Mouse (Mus musculus) forebrain, postnatal 0 days (tissue): ENCODE data around the gene Thra. TPM values are rescaled to one million over a fixed set of nuclear protein-coding genes. Genes with fewer than 3 reads are reported as not detected.

Experiments
- ATAC-seq: fragments of 200-750 bp; cut with Nextera tagmentation; 2 replicates; pipeline ENCODE4 v1.8.0; 2017; ENCODE audit warnings: mild to moderate bottlenecking, moderate library complexity
- DNase-seq: peaks from one replicate; pipeline ENCODE4 v3.0.0-alpha.2; 2015
- H3K27ac ChIP-seq: fragments of 300-500 bp; sonication (generic); 2 replicates; pipeline ENCODE4 v1.5.1; 2014; ENCODE audit warnings: low read depth, mild to moderate bottlenecking, antibody characterized with exemption, low read length, moderate library complexity, mixed read lengths
- H3K27me3 ChIP-seq: fragments of 300-500 bp; sonication (generic); 2 replicates; pipeline ENCODE4 v1.6.1; 2014; ENCODE audit warnings: mild to moderate bottlenecking, low read length, mixed read lengths; ENCODE audit not compliant: insufficient read depth
- H3K36me3 ChIP-seq: fragments of 300-500 bp; sonication (generic); 2 replicates; pipeline ENCODE4 v1.6.1; 2014; ENCODE audit warnings: mild to moderate bottlenecking, moderate library complexity; ENCODE audit not compliant: insufficient read depth
- H3K4me1 ChIP-seq: fragments of 300-500 bp; sonication (generic); 2 replicates; pipeline ENCODE4 v1.6.1; 2014; ENCODE audit warnings: antibody characterized with exemption; ENCODE audit not compliant: insufficient read depth
- H3K4me2 ChIP-seq: fragments of 300-500 bp; sonication (generic); 2 replicates; pipeline ENCODE4 v1.6.1; 2014; ENCODE audit warnings: low read depth, mild to moderate bottlenecking, moderate library complexity
- H3K4me3 ChIP-seq: fragments of 300-500 bp; sonication (generic); 2 replicates; pipeline ENCODE4 v1.5.1; 2014; ENCODE audit warnings: low read depth, low read length, mixed read lengths
- H3K9ac ChIP-seq: fragments of 300-500 bp; sonication (generic); 2 replicates; pipeline ENCODE4 v1.6.1; 2014; ENCODE audit warnings: mild to moderate bottlenecking
- H3K9me3 ChIP-seq: fragments of 300-500 bp; sonication (generic); 2 replicates; pipeline ENCODE4 v1.6.1; 2016; ENCODE audit warnings: low read length
- CTCF ChIP-seq: sonication (generic); IDR thresholded peaks from 2 replicates; pipeline ENCODE4 v1.5.1; 2016; ENCODE audit warnings: antibody characterized with exemption, control low read depth, low read depth
- WGBS: fragments of 180-500 bp; shearing (Covaris S2); extraction: QIAGEN DNeasy Blood & Tissue Kit; methylation state at CpG from one replicate; pipeline ENCODE4 v1.1.7; 2014; 5-methylcytosine and 5-hydroxymethylcytosine counted together
- polyA plus RNA-seq: library from polyadenylated mRNA; unstranded; fragments of >200 nt; fragmentation: Nextera tagmentation; extraction: Ambion mirVana; gene quantifications from 2 replicates; pipeline ENCODE4 v1.2.1, GENCODE M21; 2015
- total RNA-seq: library from RNA; depleted of rRNA; stranded (reverse); fragments of >200 nt; gene quantifications from 2 replicates; pipeline ENCODE4 v1.2.3, GENCODE M21; 2014

Thra gene
- total and polyA plus RNA-seq, 2 experiments from 2014 or later = 233 to 1,003 TPM

GRCm38 (mm10) chr11:98698849-98699640 is 41.4 kb upstream of the Thra start:
- no peak for TF ChIP-seq CTCF
- WGBS = 86% methylated on average over 16 of the region's 16 CpGs

GRCm38 (mm10) chr11:98699911-98700310 is 40.5 kb upstream of the Thra start:
- ATAC-seq (peak; percentile 30; the same call in 1 of the 2 replicates), DNase-seq (peak; percentile 76)
- Histone ChIP-seq H3K9ac (no peak overlapping the region), H3K4me3 (no peak overlapping the region), H3K9me3 (no peaks in the 10 kb centered on the region), H3K4me2 (no peak overlapping the region), H3K27me3 (no peaks in the 10 kb centered on the region), H3K4me1 (no peaks in the 10 kb centered on the region), H3K36me3 (peaks cover 24% of the 10 kb centered on the region), H3K27ac (no peak overlapping the region)
- peak; percentile 87 for TF ChIP-seq CTCF
- WGBS = 46% methylated on average over 4 of the region's 4 CpGs

More at GRCm38 (mm10) chr11:98698849-98699640, 41.4 kb upstream of the Thra start:
- DNase-seq (no peak), ATAC-seq (no peak)
- Histone ChIP-seq H3K9me3 (no peaks in the 10 kb centered on the region), H3K27me3 (no peaks in the 10 kb centered on the region), H3K4me3 (no peak overlapping the region), H3K4me1 (no peaks in the 10 kb centered on the region), H3K9ac (no peak overlapping the region), H3K36me3 (peaks cover 24% of the 10 kb centered on the region), H3K4me2 (no peak overlapping the region), H3K27ac (no peak overlapping the region)

GRCm38 (mm10) chr11:98701213-98701670 is 39.2 kb upstream of the Thra start, which contains the start of gene Csf3:
Gene Csf3, plus strand, starts transcription at chr11:98701263.
- TF ChIP-seq CTCF = no peak
- no peak within 1 kb of the TSS for H3K9ac ChIP-seq
- H3K9me3 ChIP-seq = no peaks in the 10 kb centered on the region
- no peaks in the 10 kb centered on the region for H3K27me3 ChIP-seq
- no peak for DNase-seq
- ATAC-seq = no peak
- no peaks in the 10 kb centered on the region for H3K4me1 ChIP-seq
- H3K27ac ChIP-seq = no peak within 1 kb of the TSS
- H3K4me3 ChIP-seq = no peak within 1 kb of the TSS
- H3K36me3 ChIP-seq = peaks cover 24% of the 10 kb centered on the region
- WGBS = 42% methylated on average over 10 of the region's 10 CpGs
- H3K4me2 ChIP-seq = no peak within 1 kb of the TSS

- H3K4me2 ChIP-seq = no peak overlapping the region
- ATAC-seq (no peak), DNase-seq (no peak)
- H3K9ac ChIP-seq = no peak overlapping the region
- H3K4me1 ChIP-seq = no peaks in the 10 kb centered on the region
- no peak for TF ChIP-seq CTCF
- peaks cover 34% of the 10 kb centered on the region for H3K36me3 ChIP-seq
- no peaks in the 10 kb centered on the region for H3K9me3 ChIP-seq
- no peak overlapping the region for H3K27ac ChIP-seq
- no peak overlapping the region for H3K4me3 ChIP-seq
- no peaks in the 10 kb centered on the region for H3K27me3 ChIP-seq
- WGBS = 66% methylated on average over 5 of the region's 5 CpGs
Measured at GRCm38 (mm10) chr11:98702323-98702722, 38.1 kb upstream of the Thra start.

GRCm38 (mm10) chr11:98705021-98705420 is 35.4 kb upstream of the Thra start:
- Histone ChIP-seq H3K4me1 (no peaks in the 10 kb centered on the region), H3K9me3 (no peaks in the 10 kb centered on the region), H3K4me3 (no peak overlapping the region), H3K9ac (no peak overlapping the region), H3K4me2 (no peak overlapping the region), H3K27me3 (no peaks in the 10 kb centered on the region), H3K36me3 (peaks cover 61% of the 10 kb centered on the region), H3K27ac (no peak overlapping the region)
- TF ChIP-seq CTCF = no peak
- DNase-seq (no peak), ATAC-seq (no peak)
- 92% methylated on average over 10 of the region's 10 CpGs for WGBS

- TF ChIP-seq CTCF = no peak
- DNase-seq (no peak), ATAC-seq (no peak)
- Histone ChIP-seq H3K4me1 (no peaks in the 10 kb centered on the region), H3K9ac (no peak overlapping the region), H3K36me3 (peaks cover 75% of the 10 kb centered on the region), H3K27me3 (no peaks in the 10 kb centered on the region), H3K9me3 (no peaks in the 10 kb centered on the region), H3K27ac (no peak overlapping the region), H3K4me2 (no peak overlapping the region), H3K4me3 (no peak overlapping the region)
- 78% methylated on average over 22 of the region's 22 CpGs for WGBS
Measured at GRCm38 (mm10) chr11:98707401-98708281, 32.8 kb upstream of the Thra start.
